ENCODE assay signal across 14 mouse cellular contexts in genomic region chr4:54613076-54613475, GRCm38 (mm10).
A peak's percentile ranks its signal among the peaks of the same experiment; 100 is the strongest.
DNase-seq lines count a peak whose midpoint lies in the region; ATAC-seq and TF ChIP-seq lines count a peak whose summit lies in the region.
"Had no signal": no experiment of that assay in that cellular context is flagged by ENCODE, and none has a peak within 500 bp of the region (broad histone marks: within the 10 kb centered on the region; RNA-seq: fewer than 3 reads in every experiment).

No protein-coding gene starts in this region.

- H3K4me3 ChIP-seq in kidney, embryonic 16.5 days (ENCODE audit: low read length), result no peak overlapping the region
- H3K4me3 ChIP-seq in embryonic facial prominence, embryonic 10.5 days, result no peak overlapping the region
- no peak overlapping the region for H3K4me3 ChIP-seq in gastrocnemius, adult 2 months
- H3K4me3 ChIP-seq in kidney, postnatal 0 days (replicated peaks; ENCODE audit: low read depth, low read length), result no peak overlapping the region
- H3K4me3 ChIP-seq: limb, embryonic 15.5 days had no signal

- peak; percentile 48 for DNase-seq in kidney, adult 11 months
- DNase-seq in embryonic facial prominence, embryonic 10.5 days (ENCODE audit: low spot score), result no peak
- DNase-seq in gastrocnemius, adult 2 months, result peak; percentile 82
- peak; percentile 18 for DNase-seq in kidney, postnatal 0 days (ENCODE audit: low spot score)
- no peak for DNase-seq in thymus, postnatal 25 days
- DNase-seq: adrenal gland, postnatal 25 days; cerebellum, adult 8-10 months; right cerebral cortex, adult 18-20 months had no signal

- H3K9ac ChIP-seq in kidney, embryonic 16.5 days (replicated peaks; ENCODE audit: low read length), result no peak overlapping the region
- H3K9ac ChIP-seq in kidney, postnatal 0 days (ENCODE audit: low read depth, low read length), result no peak overlapping the region
- H3K9ac ChIP-seq: limb, embryonic 15.5 days had no signal

- H3K4me1 ChIP-seq in kidney, embryonic 16.5 days (ENCODE audit: insufficient read depth, low read length), result 0 out of 2 replicates have a peak, but pooled peaks cover 4% of the 10 kb centered on the region
- H3K4me1 ChIP-seq in embryonic facial prominence, embryonic 10.5 days, result peaks cover 26% of the 10 kb centered on the region
- no peaks in the 10 kb centered on the region for H3K4me1 ChIP-seq in kidney, postnatal 0 days (replicated peaks; ENCODE audit: insufficient read depth, low read length)
- H3K4me1 ChIP-seq: limb, embryonic 15.5 days had no signal

- no peaks in the 10 kb centered on the region for H3K36me3 ChIP-seq in kidney, embryonic 16.5 days (ENCODE audit: insufficient read depth, low read length)
- no peaks in the 10 kb centered on the region for H3K36me3 ChIP-seq in embryonic facial prominence, embryonic 10.5 days (replicated peaks)
- no peaks in the 10 kb centered on the region for H3K36me3 ChIP-seq in kidney, postnatal 0 days (ENCODE audit: insufficient read depth, low read length)
- H3K36me3 ChIP-seq: limb, embryonic 15.5 days had no signal

- no peak overlapping the region for H3K4me2 ChIP-seq in kidney, embryonic 16.5 days (replicated peaks; ENCODE audit: low read depth, low read length)
- no peak overlapping the region for H3K4me2 ChIP-seq in kidney, postnatal 0 days (ENCODE audit: low read length)
- H3K4me2 ChIP-seq: limb, embryonic 15.5 days had no signal

- no peak overlapping the region for H3K27ac ChIP-seq in kidney, embryonic 16.5 days (ENCODE audit: low read length)
- H3K27ac ChIP-seq in embryonic facial prominence, embryonic 10.5 days (replicated peaks), result peak overlapping the region; percentile 76; the same call in 1 of the 2 replicates
- peak overlapping the region; percentile 80 for H3K27ac ChIP-seq in gastrocnemius, adult 2 months
- no peak overlapping the region for H3K27ac ChIP-seq in kidney, postnatal 0 days
- H3K27ac ChIP-seq: limb, embryonic 15.5 days had no signal

- ATAC-seq in kidney, embryonic 16.5 days (ENCODE audit: low FRiP score, low TSS enrichment), result no peak
- ATAC-seq in kidney, postnatal 0 days (replicated peaks; ENCODE audit: low FRiP score, low read depth), result no peak
- no peak for ATAC-seq in monocyte, adult 5-6 weeks (replicated peaks; ENCODE audit: insufficient number of reproducible peaks, low FRiP score, low TSS enrichment, poor library complexity, severe bottlenecking)
- ATAC-seq in megakaryocyte, adult 5-6 weeks (ENCODE audit: poor library complexity, severe bottlenecking), result no peak
- ATAC-seq: CD4-positive, CD25-positive, alpha-beta regulatory T cell, adult 4 months had no signal

- H3K27me3 ChIP-seq in kidney, embryonic 16.5 days (ENCODE audit: insufficient read depth, low read length), result no peaks in the 10 kb centered on the region
- H3K27me3 ChIP-seq in embryonic facial prominence, embryonic 10.5 days (replicated peaks; ENCODE audit: low read depth, poor library complexity, severe bottlenecking), result no peaks in the 10 kb centered on the region
- no peaks in the 10 kb centered on the region for H3K27me3 ChIP-seq in kidney, postnatal 0 days (ENCODE audit: insufficient read depth, low read length)
- H3K27me3 ChIP-seq: limb, embryonic 15.5 days; Patski had no signal

- no peaks in the 10 kb centered on the region for H3K9me3 ChIP-seq in kidney, embryonic 16.5 days (ENCODE audit: low read length)
- H3K9me3 ChIP-seq in embryonic facial prominence, embryonic 10.5 days, result no peaks in the 10 kb centered on the region
- no peaks in the 10 kb centered on the region for H3K9me3 ChIP-seq in kidney, postnatal 0 days (replicated peaks; ENCODE audit: low read length)
- H3K9me3 ChIP-seq: limb, embryonic 15.5 days had no signal

- no peak for TF ChIP-seq CTCF in gastrocnemius, adult 2 months (IDR thresholded peaks at IDR 0.05)
- TF ChIP-seq CTCF in kidney, postnatal 0 days (IDR thresholded peaks at IDR 0.05; ENCODE audit: low read depth), result no peak

- intact Hi-C loops in gastrocnemius, adult 2 months (cut with DNase I), result loop anchor here (5.0 kb wide), 1 partner anchor 99 kb away; no protein-coding TSS in a partner anchor

- 46% methylated on average over 3 of the region's 3 CpGs for WGBS in kidney, embryonic 16.5 days
- WGBS in embryonic facial prominence, embryonic 10.5 days, result 46% methylated on average over 3 of the region's 3 CpGs
- 43% methylated on average over 3 of the region's 3 CpGs for WGBS in kidney, postnatal 0 days

Comparison
In these comparisons a context has a peak if more than half of its experiments do, and no peak if none do; other contexts are left out.
1. DNase-seq: peak in kidney, adult 11 months (single experiment), gastrocnemius, adult 2 months (single experiment) and kidney, postnatal 0 days (single experiment); none in embryonic facial prominence, embryonic 10.5 days (single experiment) and thymus, postnatal 25 days (single experiment).
2. H3K27ac ChIP-seq: peak in embryonic facial prominence, embryonic 10.5 days (single experiment) and gastrocnemius, adult 2 months (single experiment); none in kidney, embryonic 16.5 days (single experiment) and kidney, postnatal 0 days (single experiment).